Mouse (Mus musculus): ENCODE results near the gene Shq1. TPM values are rescaled to one million over a fixed set of nuclear protein-coding genes. Genes with fewer than 3 reads are reported as not detected.

The Shq1 gene
- polyA plus RNA-seq, 1 experiment from 2014 or later, result 14.3 TPM

GRCm38 (mm10) chr6:100707557-100707956 is 36.6 kb upstream of the Shq1 start:
- no peak overlapping the region for H3K4me2 ChIP-seq (ENCODE audit: low read length)
- no peaks in the 10 kb centered on the region for H3K36me3 ChIP-seq (ENCODE audit: control insufficient read depth, insufficient read depth)
- H3K9ac ChIP-seq (replicated peaks; ENCODE audit: low read depth, low read length), result no peak overlapping the region
- H3K4me1 ChIP-seq (replicated peaks; ENCODE audit: control insufficient read depth, insufficient read depth, low read length), result peaks cover 15% of the 10 kb centered on the region
- no peak overlapping the region for H3K27ac ChIP-seq (ENCODE audit: low read length)
- H3K27me3 ChIP-seq (replicated peaks; ENCODE audit: control insufficient read depth, insufficient read depth, low read length), result peaks cover 17% of the 10 kb centered on the region; the same call in 1 of the 2 replicates
- 70% methylated on average over 7 of the region's 7 CpGs for WGBS
- no peak overlapping the region for H3K4me3 ChIP-seq (replicated peaks; ENCODE audit: low read length)
- no peaks in the 10 kb centered on the region for H3K9me3 ChIP-seq (ENCODE audit: control insufficient read depth, low read length)
- ATAC-seq, result no peak

DNA sequence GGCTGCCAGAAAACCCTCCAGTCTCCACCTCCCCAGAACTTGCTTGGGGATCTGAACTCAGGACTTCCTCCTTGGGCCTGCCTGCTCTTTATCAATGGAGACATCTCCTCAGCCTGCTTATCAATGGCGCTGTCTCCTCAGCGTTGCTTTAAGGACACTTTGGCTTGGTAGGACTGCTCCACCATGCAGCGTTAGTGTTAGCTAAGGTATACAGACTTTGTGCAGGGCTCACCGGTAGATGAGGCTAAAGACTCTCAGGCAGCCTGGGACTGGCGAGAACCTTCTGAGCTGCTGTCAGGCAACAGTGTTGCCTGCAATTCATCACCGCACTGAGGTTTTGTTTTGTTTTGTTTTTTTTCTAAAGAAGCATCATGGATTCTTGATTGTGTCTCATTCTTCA is 35.9 kb upstream of the Shq1 start:
- no peak overlapping the region for H3K27ac ChIP-seq (ENCODE audit: low read length)
- no peak overlapping the region for H3K9ac ChIP-seq (replicated peaks; ENCODE audit: low read depth, low read length)
- WGBS, result 86% methylated on average over 6 of the region's 6 CpGs
- H3K27me3 ChIP-seq (replicated peaks; ENCODE audit: control insufficient read depth, insufficient read depth, low read length), result peaks cover 17% of the 10 kb centered on the region; the same call in 1 of the 2 replicates
- no peaks in the 10 kb centered on the region for H3K9me3 ChIP-seq (ENCODE audit: control insufficient read depth, low read length)
- H3K4me2 ChIP-seq (ENCODE audit: low read length), result no peak overlapping the region
- peaks cover 15% of the 10 kb centered on the region for H3K4me1 ChIP-seq (replicated peaks; ENCODE audit: control insufficient read depth, insufficient read depth, low read length)
- ATAC-seq, result no peak
- no peaks in the 10 kb centered on the region for H3K36me3 ChIP-seq (ENCODE audit: control insufficient read depth, insufficient read depth)
- H3K4me3 ChIP-seq (replicated peaks; ENCODE audit: low read length), result no peak overlapping the region

DNA sequence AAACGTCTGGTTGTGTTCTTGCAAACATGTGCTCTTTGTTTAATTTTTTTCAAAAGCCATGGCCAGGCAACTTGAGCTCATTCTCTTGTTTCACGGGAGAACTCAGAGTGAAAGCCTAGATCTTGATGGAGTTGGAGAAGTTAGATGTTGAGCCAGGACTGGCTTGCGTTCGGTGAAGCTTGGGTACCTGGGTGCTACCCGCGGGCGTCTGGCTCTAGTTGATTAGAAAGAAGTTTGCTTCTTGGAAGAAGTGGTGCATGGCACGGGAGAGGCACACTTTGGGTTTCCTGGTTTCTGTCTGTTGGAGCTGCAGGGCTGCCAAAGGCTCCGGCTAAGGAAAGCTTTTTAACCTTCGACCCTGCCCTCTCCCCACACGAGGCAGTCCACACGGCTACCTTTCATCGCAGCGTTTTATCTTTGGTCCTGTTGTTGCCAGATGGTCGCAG is 34.4 kb upstream of the Shq1 start:
- H3K9me3 ChIP-seq (ENCODE audit: control insufficient read depth, low read length), result no peaks in the 10 kb centered on the region
- peak overlapping the region; percentile 71 for H3K4me3 ChIP-seq (replicated peaks; ENCODE audit: low read length)
- H3K27ac ChIP-seq (ENCODE audit: low read length), result no peak overlapping the region
- WGBS, result 2% methylated on average over 15 of the region's 15 CpGs
- no peak for ATAC-seq
- H3K36me3 ChIP-seq (ENCODE audit: control insufficient read depth, insufficient read depth), result no peaks in the 10 kb centered on the region
- peaks cover 17% of the 10 kb centered on the region; the same call in 1 of the 2 replicates for H3K27me3 ChIP-seq (replicated peaks; ENCODE audit: control insufficient read depth, insufficient read depth, low read length)
- no peak overlapping the region; the same call in 1 of the 2 replicates for H3K9ac ChIP-seq (replicated peaks; ENCODE audit: low read depth, low read length)
- peak overlapping the region; percentile 92 for H3K4me2 ChIP-seq (ENCODE audit: low read length)
- H3K4me1 ChIP-seq (replicated peaks; ENCODE audit: control insufficient read depth, insufficient read depth, low read length), result peaks cover 15% of the 10 kb centered on the region

DNA sequence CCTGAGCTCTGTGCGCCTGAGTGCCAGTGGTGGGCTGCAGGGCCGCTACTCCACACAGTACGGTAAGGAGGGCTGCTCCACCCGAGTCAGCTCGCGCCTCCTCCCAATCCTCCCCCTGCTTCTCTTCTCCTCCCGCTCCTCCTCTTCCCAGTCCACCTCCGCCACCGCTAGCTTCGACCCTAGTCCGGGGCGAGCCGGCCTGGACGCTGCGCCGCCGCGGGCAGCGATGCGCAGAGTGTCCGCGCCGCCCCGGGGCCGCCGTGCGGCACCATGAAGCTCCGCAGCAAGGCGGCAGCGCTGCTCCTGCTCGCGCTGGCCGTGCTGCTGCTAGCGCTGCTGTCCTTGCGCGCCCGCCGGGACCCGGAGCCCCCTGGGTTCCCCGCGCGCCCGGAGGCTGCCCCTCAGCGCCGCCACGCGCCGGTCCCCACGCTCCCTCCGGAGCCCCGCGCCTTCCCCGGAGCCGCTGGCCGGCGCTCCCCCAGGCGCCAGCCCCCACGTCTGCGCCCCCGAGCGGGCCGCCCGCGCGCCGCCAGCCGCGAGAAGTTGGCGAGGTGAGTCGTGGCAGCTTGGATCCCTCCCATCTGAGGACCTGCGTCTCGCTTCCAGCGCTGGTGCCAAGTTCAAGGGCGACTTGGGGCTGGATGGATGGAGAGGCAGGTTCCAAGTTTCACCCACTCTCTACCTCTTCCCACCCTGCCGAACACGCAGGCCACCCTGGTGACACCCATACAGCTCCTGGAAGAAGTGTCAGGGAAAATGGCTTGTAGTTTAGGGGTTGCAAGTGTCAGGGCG is 33.8 kb upstream of the Shq1 start, which contains the start of gene Gxylt2:
Gene Gxylt2 (plus strand): TSS at position 161 of the 792 bp plus-strand sequence.
- Histone ChIP-seq H3K27me3 (replicated peaks; ENCODE audit: control insufficient read depth, insufficient read depth, low read length) (peaks cover 17% of the 10 kb centered on the region; the same call in 1 of the 2 replicates), H3K4me2 (ENCODE audit: low read length) (peak within 1 kb of the TSS; percentile 92), H3K27ac (ENCODE audit: low read length) (no peak within 1 kb of the TSS), H3K9ac (replicated peaks; ENCODE audit: low read depth, low read length) (peak within 1 kb of the TSS; percentile 68), H3K9me3 (ENCODE audit: control insufficient read depth, low read length) (no peaks in the 10 kb centered on the region), H3K4me3 (replicated peaks; ENCODE audit: low read length) (peak within 1 kb of the TSS; percentile 71), H3K36me3 (ENCODE audit: control insufficient read depth, insufficient read depth) (no peaks in the 10 kb centered on the region), H3K4me1 (replicated peaks; ENCODE audit: control insufficient read depth, insufficient read depth, low read length) (peaks cover 15% of the 10 kb centered on the region)
- under 1% methylated on average over 55 of the region's 77 CpGs for WGBS
- peak; percentile 92 for ATAC-seq

DNA sequence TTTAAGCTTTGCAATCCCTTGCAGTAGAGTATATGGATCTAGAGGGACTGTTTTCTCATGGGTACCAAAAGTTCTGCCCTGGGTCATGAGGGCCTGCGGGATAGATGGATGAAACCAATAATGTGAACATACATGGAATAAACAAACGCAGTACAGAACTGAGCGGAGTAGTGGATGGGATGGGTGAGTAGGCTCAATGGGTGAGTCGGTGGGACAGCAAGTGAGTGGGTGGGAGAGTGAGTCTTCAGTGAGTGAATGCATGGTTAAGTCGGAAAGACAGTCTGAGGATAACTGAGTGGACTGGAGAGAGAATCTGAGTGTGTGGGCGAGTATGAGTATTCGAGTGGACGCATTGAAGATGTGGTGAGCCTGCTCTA is 33.2 kb upstream of the Shq1 start:
- no peaks in the 10 kb centered on the region for H3K36me3 ChIP-seq (ENCODE audit: control insufficient read depth, insufficient read depth)
- no peak overlapping the region for H3K27ac ChIP-seq (ENCODE audit: low read length)
- peaks cover 17% of the 10 kb centered on the region; the same call in 1 of the 2 replicates for H3K27me3 ChIP-seq (replicated peaks; ENCODE audit: control insufficient read depth, insufficient read depth, low read length)
- H3K9me3 ChIP-seq (ENCODE audit: control insufficient read depth, low read length), result no peaks in the 10 kb centered on the region
- peak overlapping the region; percentile 68 for H3K9ac ChIP-seq (replicated peaks; ENCODE audit: low read depth, low read length)
- H3K4me3 ChIP-seq (replicated peaks; ENCODE audit: low read length), result peak overlapping the region; percentile 71
- WGBS, result 38% methylated on average over 8 of the region's 8 CpGs
- ATAC-seq, result peak; percentile 19; the same call in 1 of the 2 replicates
- H3K4me2 ChIP-seq (ENCODE audit: low read length), result peak overlapping the region; percentile 92
- peaks cover 12% of the 10 kb centered on the region for H3K4me1 ChIP-seq (replicated peaks; ENCODE audit: control insufficient read depth, insufficient read depth, low read length)

GRCm38 (mm10) chr6:100700774-100701173 is 29.8 kb upstream of the Shq1 start:
- no peaks in the 10 kb centered on the region for H3K36me3 ChIP-seq (ENCODE audit: control insufficient read depth, insufficient read depth)
- H3K27me3 ChIP-seq (replicated peaks; ENCODE audit: control insufficient read depth, insufficient read depth, low read length), result peaks cover 14% of the 10 kb centered on the region; the same call in 1 of the 2 replicates
- no peak overlapping the region for H3K9ac ChIP-seq (replicated peaks; ENCODE audit: low read depth, low read length)
- H3K27ac ChIP-seq (ENCODE audit: low read length), result no peak overlapping the region
- H3K4me1 ChIP-seq (replicated peaks; ENCODE audit: control insufficient read depth, insufficient read depth, low read length), result peaks cover 12% of the 10 kb centered on the region
- H3K9me3 ChIP-seq (ENCODE audit: control insufficient read depth, low read length), result no peaks in the 10 kb centered on the region
- H3K4me2 ChIP-seq (ENCODE audit: low read length), result no peak overlapping the region
- no peak overlapping the region for H3K4me3 ChIP-seq (replicated peaks; ENCODE audit: low read length)
- 65% methylated on average over 5 of the region's 5 CpGs for WGBS
- ATAC-seq, result no peak

GRCm38 (mm10) chr6:100699986-100700385 is 29.0 kb upstream of the Shq1 start:
- H3K4me2 ChIP-seq (ENCODE audit: low read length), result no peak overlapping the region
- 79% methylated on average over 5 of the region's 5 CpGs for WGBS
- no peak overlapping the region for H3K9ac ChIP-seq (replicated peaks; ENCODE audit: low read depth, low read length)
- H3K36me3 ChIP-seq (ENCODE audit: control insufficient read depth, insufficient read depth), result no peaks in the 10 kb centered on the region
- H3K4me3 ChIP-seq (replicated peaks; ENCODE audit: low read length), result no peak overlapping the region
- no peaks in the 10 kb centered on the region for H3K9me3 ChIP-seq (ENCODE audit: control insufficient read depth, low read length)
- no peak overlapping the region for H3K27ac ChIP-seq (ENCODE audit: low read length)
- no peak for ATAC-seq
- peaks cover 7% of the 10 kb centered on the region; the same call in 1 of the 2 replicates for H3K27me3 ChIP-seq (replicated peaks; ENCODE audit: control insufficient read depth, insufficient read depth, low read length)
- peaks cover 5% of the 10 kb centered on the region for H3K4me1 ChIP-seq (replicated peaks; ENCODE audit: control insufficient read depth, insufficient read depth, low read length)

- no peak overlapping the region for H3K4me3 ChIP-seq (replicated peaks; ENCODE audit: low read length)
- no peak for ATAC-seq
- no peaks in the 10 kb centered on the region for H3K27me3 ChIP-seq (replicated peaks; ENCODE audit: control insufficient read depth, insufficient read depth, low read length)
- 75% methylated on average over 2 of the region's 2 CpGs for WGBS
- no peaks in the 10 kb centered on the region for H3K36me3 ChIP-seq (ENCODE audit: control insufficient read depth, insufficient read depth)
- H3K4me2 ChIP-seq (ENCODE audit: low read length), result no peak overlapping the region
- no peak overlapping the region for H3K27ac ChIP-seq (ENCODE audit: low read length)
- no peak overlapping the region for H3K9ac ChIP-seq (replicated peaks; ENCODE audit: low read depth, low read length)
- H3K4me1 ChIP-seq (replicated peaks; ENCODE audit: control insufficient read depth, insufficient read depth, low read length), result no peaks in the 10 kb centered on the region
- H3K9me3 ChIP-seq (ENCODE audit: control insufficient read depth, low read length), result no peaks in the 10 kb centered on the region
These were observed 15.4 kb upstream of the Shq1 start for GRCm38 (mm10) chr6:100686341-100686740.

DNA sequence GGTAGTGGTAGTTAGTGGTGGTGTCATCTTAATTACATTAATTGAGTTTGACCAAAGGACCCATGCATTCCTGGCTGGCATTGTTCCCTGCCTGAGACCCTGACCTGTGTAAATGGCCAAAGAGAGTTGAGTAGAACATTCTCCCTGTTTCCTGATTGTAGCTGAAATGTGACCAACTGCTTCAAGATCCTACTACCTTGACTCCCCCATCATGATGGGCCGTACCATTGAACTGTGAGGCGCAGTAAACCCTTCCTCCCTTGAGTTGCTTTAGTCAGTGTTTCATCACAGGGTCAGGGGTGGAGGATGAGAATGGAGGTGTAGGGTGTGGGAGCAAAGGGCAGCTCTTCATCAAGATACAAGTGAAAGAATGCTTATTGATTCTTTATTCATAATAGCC is 7.7 kb upstream of the Shq1 start:
- WGBS, result 96% methylated on average over 2 of the region's 2 CpGs
- no peak overlapping the region for H3K4me2 ChIP-seq (ENCODE audit: low read length)
- H3K4me1 ChIP-seq (replicated peaks; ENCODE audit: control insufficient read depth, insufficient read depth, low read length), result no peaks in the 10 kb centered on the region

More for the DNA sequence above, 7.7 kb upstream of the Shq1 start:
- H3K27me3 ChIP-seq (replicated peaks; ENCODE audit: control insufficient read depth, insufficient read depth, low read length), result no peaks in the 10 kb centered on the region
- no peak overlapping the region for H3K27ac ChIP-seq (ENCODE audit: low read length)
- H3K9me3 ChIP-seq (ENCODE audit: control insufficient read depth, low read length), result no peaks in the 10 kb centered on the region
- H3K36me3 ChIP-seq (ENCODE audit: control insufficient read depth, insufficient read depth), result no peaks in the 10 kb centered on the region
- H3K9ac ChIP-seq (replicated peaks; ENCODE audit: low read depth, low read length), result no peak overlapping the region
- ATAC-seq, result no peak
- no peak overlapping the region for H3K4me3 ChIP-seq (replicated peaks; ENCODE audit: low read length)

Data from forebrain, embryonic 16.5 days (tissue).